Mouse (Mus musculus): ENCODE measurements around the gene Ccdc107.

- TF ChIP-seq MAX (IDR thresholded peaks at IDR 0.05; ENCODE audit: low read length) (no peak), CHD2 (IDR thresholded peaks at IDR 0.05; ENCODE audit: low read length) (no peak), CTCF (conservative IDR thresholded peaks at IDR 0.05 in 1 of 2, IDR thresholded peaks at IDR 0.05 in 1 of 2; ENCODE audit: low read depth in 2 of 2, low read length in 2 of 2) (no peak), POLR2A (IDR thresholded peaks at IDR 0.05; ENCODE audit: low read depth, low read length) (no peak), ELF1 (IDR thresholded peaks at IDR 0.05; ENCODE audit: low read depth, low read length) (no peak), ZC3H11A (IDR thresholded peaks at IDR 0.05; ENCODE audit: low read depth, low read length) (no peak), ZMIZ1 (IDR thresholded peaks at IDR 0.05; ENCODE audit: low read depth, low read length) (no peak), EP300 (IDR thresholded peaks at IDR 0.05; ENCODE audit: low read length) (no peak), SMC3 (IDR thresholded peaks at IDR 0.05; ENCODE audit: low read depth, low read length) (no peak), BHLHE40 (IDR thresholded peaks at IDR 0.05; ENCODE audit: low read depth, low read length) (no peak), RAD21 (IDR thresholded peaks at IDR 0.05; ENCODE audit: low read depth, low read length) (no peak), HCFC1 (IDR thresholded peaks at IDR 0.05; ENCODE audit: low read depth, low read length) (no peak), TBP (conservative IDR thresholded peaks at IDR 0.05; ENCODE audit: low read depth, low read length) (no peak), USF2 (conservative IDR thresholded peaks at IDR 0.05; ENCODE audit: low read depth, low read length) (no peak)
Observed at GRCm38 (mm10) chr4:43511675-43512454, 19.2 kb downstream of the Ccdc107 start.
